Mouse (Mus musculus) gastrocnemius, adult 2 months (tissue): ENCODE measurements around the gene Lap3. TPM values are rescaled to one million over a fixed set of nuclear protein-coding genes. Genes with fewer than 3 reads are reported as not detected.

Experiments used
- DNase-seq: peaks from one replicate; pipeline ENCODE4 v3.0.0; 2022
- H3K27ac ChIP-seq: fragments of 200-600 bp; 2 replicates; pipeline ENCODE4 v1.8.1; 2022; ENCODE audit warnings: mild to moderate bottlenecking
- H3K4me3 ChIP-seq: fragments of 200-600 bp; 2 replicates; pipeline ENCODE4 v1.8.1; 2022; ENCODE audit warnings: mild to moderate bottlenecking, moderate library complexity
- CTCF ChIP-seq: fragments of 200-600 bp; IDR thresholded peaks from 2 replicates; pipeline ENCODE4 v1.8.1; 2022; ENCODE audit warnings: antibody characterized with exemption, mild to moderate bottlenecking, moderate library complexity
- intact Hi-C: fragments of 180-260 bp; cut with DNase I; formaldehyde crosslinking; loops from one replicate; pipeline ENCODE4 v1.15.1; 2025
- total RNA-seq, 2 experiments: library from RNA; stranded (reverse); gene quantifications; 2 replicates each; pipeline ENCODE4 v1.2.3; 2021

Gene Lap3
- total RNA-seq, 2 experiments from 2014 or later = 54.2 to 54.5 TPM

DNA sequence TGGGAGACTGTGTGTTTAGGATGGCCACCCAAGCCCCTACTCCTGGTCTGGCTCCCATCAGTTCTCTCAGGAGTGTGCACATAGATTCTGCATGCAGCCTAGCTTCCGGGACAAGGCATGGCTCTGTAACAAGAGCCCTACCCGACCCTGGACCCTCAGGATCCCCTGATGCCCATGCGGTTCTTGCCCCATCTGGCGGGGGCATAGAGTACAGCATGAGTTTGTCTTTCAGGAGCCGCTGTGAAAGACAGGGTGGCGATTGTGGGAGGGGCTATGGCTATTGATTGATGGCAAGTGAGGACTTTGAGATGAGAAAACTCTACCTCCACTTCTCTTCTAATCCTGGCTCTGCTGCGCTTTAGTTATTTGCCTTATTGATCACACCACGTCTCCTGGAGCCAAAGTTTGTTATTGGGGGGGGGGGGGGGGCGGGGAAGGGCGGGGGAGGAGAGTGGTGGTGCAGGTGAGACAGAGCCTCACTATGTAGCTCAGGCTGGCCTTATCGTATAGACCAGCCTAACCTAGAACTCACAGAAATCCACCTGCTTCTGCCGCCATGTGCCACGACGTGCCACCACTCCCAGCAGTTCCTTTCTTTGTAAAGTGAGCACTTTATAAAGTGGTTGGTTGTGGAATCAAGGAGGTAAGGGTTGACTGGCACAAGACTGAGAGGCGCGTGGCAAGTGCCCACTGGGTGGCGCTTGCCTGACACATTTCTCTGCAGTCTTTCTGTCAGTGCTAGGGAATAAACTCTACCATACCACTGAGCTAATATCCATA is 41.3 kb downstream of the Lap3 start:
- Histone ChIP-seq H3K4me3 (no peak overlapping the region), H3K27ac (no peak overlapping the region)
- intact Hi-C loops = loop anchor here (2.0 to 5.0 kb wide), 2 partner anchors 57 to 134 kb away; partner anchors contain the start of gene Ncapg
- peak; percentile 72 for TF ChIP-seq CTCF
- DNase-seq = peak; percentile 46

DNA sequence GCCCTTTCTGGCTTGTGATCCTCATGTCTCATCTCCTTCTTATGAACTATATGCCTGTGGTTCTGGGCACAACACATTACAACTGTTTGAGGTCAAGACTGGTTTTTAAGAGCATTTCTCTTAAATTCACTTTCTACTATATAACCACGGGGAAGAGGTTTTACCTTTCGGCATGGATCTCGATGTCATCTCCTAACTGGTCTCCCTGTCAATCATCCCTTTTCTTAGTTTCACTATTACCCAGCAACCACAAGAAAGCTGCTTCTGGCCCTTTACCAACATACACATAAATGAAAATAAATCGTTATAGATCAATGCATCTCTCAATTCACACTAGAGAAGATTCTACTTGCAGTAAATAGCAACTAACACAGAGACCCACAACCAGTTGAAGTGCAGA is 42.0 kb downstream of the Lap3 start:
- no peak overlapping the region for H3K27ac ChIP-seq
- intact Hi-C loops = loop anchor here (2.0 kb wide), 1 partner anchor 134 kb away; the partner anchor contains the start of gene Ncapg
- TF ChIP-seq CTCF = no peak
- DNase-seq = no peak
- H3K4me3 ChIP-seq = no peak overlapping the region

GRCm38 (mm10) chr5:45539502-45539901 is 46.3 kb downstream of the Lap3 start:
- DNase-seq = no peak
- Histone ChIP-seq H3K4me3 (no peak overlapping the region), H3K27ac (no peak overlapping the region)
- intact Hi-C loops = no loop called here
- 0 out of 2 replicates have a peak, but pooled peaks have one; percentile 18 for TF ChIP-seq CTCF

- no peak overlapping the region for H3K4me3 ChIP-seq
- no peak for TF ChIP-seq CTCF
- intact Hi-C loops = no loop called here
- no peak overlapping the region for H3K27ac ChIP-seq
- peak; percentile 39 for DNase-seq
Measured at GRCm38 (mm10) chr5:45543374-45543773, 50.2 kb downstream of the Lap3 start.

- no peak for DNase-seq
- intact Hi-C loops = no loop called here
- TF ChIP-seq CTCF = no peak
- H3K27ac ChIP-seq = no peak overlapping the region
- no peak overlapping the region for H3K4me3 ChIP-seq
Measured at GRCm38 (mm10) chr5:45549586-45549985, 56.4 kb downstream of the Lap3 start.

Other genes starting within 250 kb of the Lap3 start
- gene Qdpr, start 43.1 kb upstream of the Lap3 start, total RNA-seq = 10 to 100 TPM; 45.6 to 52.9 TPM
- gene Clrn2, start 39.6 kb upstream of the Lap3 start, total RNA-seq = not detected
- 10 to 100 TPM; 45.6 to 63.5 TPM for gene Med28, start 26.9 kb downstream of the Lap3 start, total RNA-seq
- gene Fam184b, start 146.2 kb downstream of the Lap3 start, total RNA-seq = under 1 TPM; 0.41 to 0.61 TPM
- not detected for gene Ncapg, start 176.5 kb downstream of the Lap3 start, total RNA-seq